In genomic region chr2:93324681-93325080, GRCm38 (mm10) we compare ENCODE assay signal across 11 mouse cellular contexts. TPM values are rescaled to one million over a fixed set of nuclear protein-coding genes. Genes with fewer than 3 reads are reported as not detected.
A peak's percentile ranks its signal among the peaks of the same experiment; 100 is the strongest.
DNase-seq lines count a peak whose midpoint lies in the region; ATAC-seq lines count a peak whose summit lies in the region.
"Had no signal": no experiment of that assay in that cellular context is flagged by ENCODE, and none has a peak within 500 bp of the region (broad histone marks: within the 10 kb centered on the region; RNA-seq: fewer than 3 reads in every experiment).

No protein-coding gene starts in this region.

- H3K27ac ChIP-seq in embryonic facial prominence, embryonic 14.5 days (replicated peaks; ENCODE audit: low read depth, low read length) = no peak overlapping the region
- peak overlapping the region; percentile 58 for H3K27ac ChIP-seq in midbrain, embryonic 12.5 days (replicated peaks)

- H3K4me3 ChIP-seq in embryonic facial prominence, embryonic 14.5 days (ENCODE audit: low read depth, low read length) = no peak overlapping the region
- no peak overlapping the region for H3K4me3 ChIP-seq in midbrain, embryonic 12.5 days

- H3K27me3 ChIP-seq in embryonic facial prominence, embryonic 14.5 days (replicated peaks; ENCODE audit: control insufficient read depth, insufficient read depth, low read length) = no peaks in the 10 kb centered on the region
- no peaks in the 10 kb centered on the region for H3K27me3 ChIP-seq in midbrain, embryonic 12.5 days

- no peak for ATAC-seq in embryonic facial prominence, embryonic 14.5 days (ENCODE audit: low read depth)
- ATAC-seq in midbrain, embryonic 12.5 days (ENCODE audit: low FRiP score, low read depth) = no peak

- peaks cover 25% of the 10 kb centered on the region for H3K4me1 ChIP-seq in embryonic facial prominence, embryonic 14.5 days (ENCODE audit: control insufficient read depth, insufficient read depth, low read length)
- peaks cover 49% of the 10 kb centered on the region for H3K4me1 ChIP-seq in midbrain, embryonic 12.5 days

- no peaks in the 10 kb centered on the region for H3K36me3 ChIP-seq in embryonic facial prominence, embryonic 14.5 days (ENCODE audit: control insufficient read depth, insufficient read depth, low read length)
- H3K36me3 ChIP-seq in midbrain, embryonic 12.5 days = peaks cover 10% of the 10 kb centered on the region; the same call in 1 of the 2 replicates

- DNase-seq in embryo, embryonic 11 days = peak; percentile 20
- DNase-seq in embryo, embryonic 10.5 days (ENCODE audit: low spot score) = no peak
- peak; percentile 3 for DNase-seq in heart, postnatal 4 days
- DNase-seq in heart, adult 9 months (ENCODE audit: low spot score in 2 of 2) = no peak
- peak; percentile 32 for DNase-seq in embryonic facial prominence, embryonic 14.5 days (ENCODE audit: low spot score)
- DNase-seq in frontal cortex, postnatal 14 days (ENCODE audit: low spot score in 2 of 2) = no peak
- DNase-seq in lung, adult 18-20 months = no peak
- DNase-seq: cerebellum, adult 9-10 months; kidney, postnatal 4 days; lung, embryonic 14.5 days had no signal

- H3K4me2 ChIP-seq in embryonic facial prominence, embryonic 14.5 days (ENCODE audit: low read depth, low read length) = no peak overlapping the region
- H3K4me2 ChIP-seq in midbrain, embryonic 12.5 days (replicated peaks) = no peak overlapping the region
- H3K4me2 ChIP-seq: lung, embryonic 14.5 days had no signal

- H3K9ac ChIP-seq in embryonic facial prominence, embryonic 14.5 days (ENCODE audit: low read depth, low read length) = no peak overlapping the region
- H3K9ac ChIP-seq in midbrain, embryonic 12.5 days (replicated peaks) = no peak overlapping the region
- H3K9ac ChIP-seq: lung, embryonic 14.5 days had no signal

- H3K9me3 ChIP-seq in embryonic facial prominence, embryonic 14.5 days (ENCODE audit: control insufficient read depth, low read length) = no peaks in the 10 kb centered on the region
- H3K9me3 ChIP-seq in midbrain, embryonic 12.5 days = no peaks in the 10 kb centered on the region

- 33% methylated on average over 7 of the region's 7 CpGs for WGBS in embryonic facial prominence, embryonic 14.5 days
- WGBS in midbrain, embryonic 12.5 days = 53% methylated on average over 7 of the region's 7 CpGs

RNA-seq across cellular contexts. Expression of gene Tspan18, which starts 9.6 kb away (rescaled TPM):
- 10 to 100 TPM; 60.2 to 64.7 TPM for total RNA-seq in heart, postnatal 4 days (2021)
- polyA plus RNA-seq in embryonic facial prominence, embryonic 14.5 days (2014; fragmentation: Nextera tagmentation; extraction: Ambion mirVana) = 31.2 and 34.5 TPM in 2 replicates
- 24.6 and 34.1 TPM in 2 replicates for polyA plus RNA-seq in midbrain, embryonic 12.5 days (2016; fragmentation: Nextera tagmentation; extraction: Ambion mirVana)

Comparison
In these comparisons a context has a peak if more than half of its experiments do, and no peak if none do; other contexts are left out.
1. DNase-seq: peak in embryo, embryonic 11 days (single experiment), heart, postnatal 4 days (single experiment) and embryonic facial prominence, embryonic 14.5 days (single experiment); none in embryo, embryonic 10.5 days (single experiment), heart, adult 9 months (0 of 2), frontal cortex, postnatal 14 days (0 of 2) and lung, adult 18-20 months (0 of 2).